Mouse (Mus musculus) CH12.LX (cell line): ENCODE data around the gene Dhodh. TPM values are rescaled to one million over a fixed set of nuclear protein-coding genes. Genes with fewer than 3 reads are reported as not detected.

Experiments used
- DNase-seq: peaks from one replicate; pipeline ENCODE4 v3.0.0-alpha.2; 2013; ENCODE audit errors: extremely low read depth
- H3K27ac ChIP-seq: 2 replicates; pipeline ENCODE4 v1.5.1; 2012; ENCODE audit warnings: low read depth, mild to moderate bottlenecking, control low read depth, moderate library complexity; ENCODE audit not compliant: insufficient read depth
- H3K27me3 ChIP-seq: replicated peaks from 2 replicates; pipeline ENCODE3; 2012; ENCODE audit warnings: inconsistent platforms
- H3K36me3 ChIP-seq, 2 experiments: replicated peaks in 1 of 2; 2 replicates each; pipeline versions ENCODE3 to v1.6.1; 2012; ENCODE audit warnings: inconsistent platforms in 1 of 2, low read length in 1 of 2, mild to moderate bottlenecking in 1 of 2, mixed read lengths in 1 of 2, moderate library complexity in 1 of 2; ENCODE audit not compliant: control insufficient read depth in 1 of 2, insufficient read depth in 1 of 2
- H3K4me1 ChIP-seq, 2 experiments: 2 replicates each; pipeline ENCODE4 v1.6.1; 2012; ENCODE audit warnings: inconsistent platforms in 1 of 2, moderate library complexity in 1 of 2; ENCODE audit not compliant: insufficient read depth in 2 of 2, control insufficient read depth in 1 of 2
- H3K4me2 ChIP-seq: 2 replicates; pipeline ENCODE4 v1.6.1; 2012; ENCODE audit warnings: low read depth, mild to moderate bottlenecking, control low read depth; ENCODE audit not compliant: poor library complexity, insufficient read depth, severe bottlenecking
- H3K4me3 ChIP-seq, 3 experiments: fragments of 150-350 bp in 1 of 3; sonication (generic) in 1 of 3; replicated peaks in 1 of 3; 2 replicates each; pipeline versions ENCODE3 to v1.5.1; 2011 to 2012; ENCODE audit warnings: low read depth in 2 of 3, low read length in 2 of 3, mild to moderate bottlenecking in 2 of 3, moderate library complexity in 2 of 3, control low read depth in 1 of 3, improper control_type of control experiment in 1 of 3, inconsistent platforms in 1 of 3, mixed read lengths in 1 of 3; ENCODE audit not compliant: poor library complexity in 1 of 3
- H3K79me2 ChIP-seq: replicated peaks from 2 replicates; pipeline ENCODE4 v1.6.1; 2012; ENCODE audit warnings: mild to moderate bottlenecking, moderate library complexity; ENCODE audit not compliant: control insufficient read depth, poor library complexity, insufficient read depth, severe bottlenecking; ENCODE audit errors: extremely low read depth
- H3K9ac ChIP-seq: 2 replicates; pipeline ENCODE4 v1.6.1; 2012; ENCODE audit warnings: low read depth, mild to moderate bottlenecking, control low read depth, moderate library complexity; ENCODE audit not compliant: insufficient read depth
- H3K9me3 ChIP-seq: replicated peaks from 2 replicates; pipeline ENCODE3; 2012; ENCODE audit warnings: low read length, inconsistent platforms, mixed read lengths
- CHD2 ChIP-seq: IDR thresholded peaks from 2 replicates; pipeline ENCODE4 v1.6.1; 2011; ENCODE audit warnings: low read length, improper control_type of control experiment
- ETS1 ChIP-seq: conservative IDR thresholded peaks from 2 replicates; pipeline ENCODE4 v1.6.1; 2012; ENCODE audit warnings: low read depth, mild to moderate bottlenecking, inconsistent platforms, low read length, improper control_type of control experiment, moderate library complexity
- IRF4 ChIP-seq: IDR thresholded peaks from 2 replicates; pipeline ENCODE4 v1.6.1; 2014; ENCODE audit warnings: low read depth, mild to moderate bottlenecking, inconsistent platforms, low read length, improper control_type of control experiment
- KAT2A ChIP-seq: IDR thresholded peaks from 2 replicates; pipeline ENCODE4 v1.6.1; 2012; ENCODE audit warnings: low read length, improper control_type of control experiment, inconsistent platforms; ENCODE audit not compliant: insufficient replicate concordance
- MAFK ChIP-seq: IDR thresholded peaks from 2 replicates; pipeline ENCODE4 v1.6.1; 2011; ENCODE audit warnings: low read length, improper control_type of control experiment; ENCODE audit not compliant: insufficient replicate concordance
- MAZ ChIP-seq: IDR thresholded peaks from 2 replicates; pipeline ENCODE4 v1.6.1; 2012; ENCODE audit warnings: low read depth, mild to moderate bottlenecking, inconsistent platforms, low read length, improper control_type of control experiment, moderate library complexity
- NRF1 ChIP-seq: IDR thresholded peaks from 2 replicates; pipeline ENCODE4 v1.6.1; 2014; ENCODE audit warnings: low read depth, mild to moderate bottlenecking, inconsistent platforms, low read length, improper control_type of control experiment, moderate library complexity
- POLR2AphosphoS2 ChIP-seq: IDR thresholded peaks from 2 replicates; pipeline ENCODE4 v1.6.1; 2011; ENCODE audit warnings: low read depth, low read length, improper control_type of control experiment
- USF2 ChIP-seq: conservative IDR thresholded peaks from 2 replicates; pipeline ENCODE4 v1.6.1; 2011; ENCODE audit warnings: low read depth, low read length, improper control_type of control experiment
- ZKSCAN1 ChIP-seq: IDR thresholded peaks from 2 replicates; pipeline ENCODE4 v1.6.1; 2012; ENCODE audit warnings: low read depth, inconsistent platforms, low read length, improper control_type of control experiment, borderline replicate concordance
- dilution Hi-C: fragments of 300-500 bp; cut with MboI; formaldehyde crosslinking; loops from 2 replicates; pipeline ENCODE4 v1.14.3; 2020; ENCODE audit warnings: low sequenced_read_pairs; ENCODE audit not compliant: extremely low pct_unique_long_range_greater_than_20kb, extremely low pct_ligation_motif_present
- in situ Hi-C: fragments of 300-500 bp; cut with MboI; formaldehyde crosslinking; loops from 3 replicates; pipeline ENCODE4 v1.14.3; 2019; ENCODE audit warnings: low sequenced_read_pairs, low pct_ligation_motif_present, low pct_unique_long_range_greater_than_20kb, mixed read lengths
- polyA plus RNA-seq: library from polyadenylated mRNA; unstranded; fragments of >175 nt; gene quantifications from 2 replicates; pipeline ENCODE4 v1.2.1, GENCODE M21; 2012; ENCODE audit warnings: low read depth; ENCODE audit not compliant: insufficient read length
- total RNA-seq, 2 experiments: library from RNA; depleted of rRNA; stranded (reverse); fragments of 300-350 nt in 1 of 2; fragments of >200 nt in 1 of 2; gene quantifications; 2 replicates each; pipeline ENCODE4 v1.2.3; 2012 to 2014

Gene Dhodh
- total and polyA plus RNA-seq, 3 experiments: 37.8 to 43.6 (median 38.5) TPM

DNA sequence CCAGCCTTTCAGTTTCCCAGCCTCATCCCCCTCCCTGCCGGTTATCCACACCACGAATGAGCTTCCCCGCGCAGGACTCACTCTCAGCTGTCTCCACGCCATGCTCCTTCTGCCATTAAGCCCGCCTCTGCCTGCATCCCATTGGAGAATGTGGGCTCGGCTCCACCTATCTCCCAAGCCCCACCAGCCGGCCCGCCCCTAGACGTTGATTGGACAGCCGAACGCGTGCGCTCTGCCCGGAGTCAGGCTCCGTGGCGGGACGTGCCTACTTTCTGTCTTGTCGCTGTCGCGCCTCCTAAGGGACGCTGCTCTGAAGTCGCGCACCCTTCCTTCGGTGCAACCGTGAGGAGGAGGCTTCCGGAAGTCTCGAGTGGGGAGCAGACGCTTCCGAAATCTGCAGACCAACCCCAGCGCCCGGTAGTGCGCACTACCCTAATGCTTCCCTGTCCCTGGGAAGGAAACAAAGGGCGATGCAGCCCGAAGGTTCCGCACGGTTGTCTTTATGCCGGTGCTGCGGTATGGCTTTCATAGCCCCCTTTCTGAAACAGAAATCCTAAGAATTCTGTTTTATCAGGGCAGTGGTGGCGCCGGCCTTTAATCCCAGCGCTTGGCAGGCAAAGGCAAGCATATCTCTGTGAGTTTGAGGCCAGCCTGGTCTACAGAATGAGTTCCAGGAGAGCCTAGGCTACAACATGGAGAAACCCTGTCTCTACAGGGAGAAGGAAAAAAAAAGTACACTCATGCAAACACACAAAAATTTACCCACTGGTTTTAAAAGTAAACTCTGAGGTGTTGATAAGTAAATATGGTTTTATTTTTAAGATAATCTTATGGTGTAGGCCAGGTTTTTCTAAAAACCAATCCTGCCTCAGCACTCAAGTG lies at the start of gene Dhodh (continued):
- TF ChIP-seq ETS1: peak; percentile 43

DNA sequence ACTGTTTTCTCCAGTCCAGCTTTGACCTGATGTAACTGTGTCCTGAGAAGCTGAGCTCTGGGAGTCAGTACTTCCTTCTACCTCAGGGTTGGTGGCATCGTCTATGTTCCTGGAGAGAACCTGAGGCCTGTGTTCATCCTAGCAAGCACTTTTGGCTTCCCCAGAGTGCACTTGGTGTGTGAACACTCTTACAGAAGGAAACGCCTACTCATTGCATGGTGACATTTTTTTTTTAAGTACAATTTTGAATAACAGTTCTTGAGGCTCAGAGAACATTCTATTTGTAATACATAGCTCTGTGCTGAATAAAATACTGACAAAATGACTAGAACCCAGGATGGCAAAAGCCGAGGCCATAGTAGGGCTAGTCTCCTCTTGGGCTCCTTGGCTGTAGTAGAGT lies 48.4 kb upstream of the Dhodh start:
- no peak overlapping the region for H3K4me3 ChIP-seq
- H3K4me1 ChIP-seq: no peaks in the 10 kb centered on the region
- no peak overlapping the region for H3K4me2 ChIP-seq
- no peak overlapping the region for H3K9ac ChIP-seq
- H3K27me3 ChIP-seq: no peaks in the 10 kb centered on the region
- peaks cover 14 to 76% of the 10 kb centered on the region in 2 experiments for H3K36me3 ChIP-seq
- no peaks in the 10 kb centered on the region for H3K79me2 ChIP-seq
- dilution Hi-C loops (no loop called here), in situ Hi-C loops (no loop called here)
- no peaks in the 10 kb centered on the region for H3K9me3 ChIP-seq
- no peak for DNase-seq
- no peak for TF ChIP-seq MAFK
- TF ChIP-seq ZKSCAN1: no peak
- no peak for TF ChIP-seq IRF4
- TF ChIP-seq POLR2AphosphoS2: no peak
- no peak for TF ChIP-seq KAT2A
- no peak overlapping the region for H3K27ac ChIP-seq

DNA sequence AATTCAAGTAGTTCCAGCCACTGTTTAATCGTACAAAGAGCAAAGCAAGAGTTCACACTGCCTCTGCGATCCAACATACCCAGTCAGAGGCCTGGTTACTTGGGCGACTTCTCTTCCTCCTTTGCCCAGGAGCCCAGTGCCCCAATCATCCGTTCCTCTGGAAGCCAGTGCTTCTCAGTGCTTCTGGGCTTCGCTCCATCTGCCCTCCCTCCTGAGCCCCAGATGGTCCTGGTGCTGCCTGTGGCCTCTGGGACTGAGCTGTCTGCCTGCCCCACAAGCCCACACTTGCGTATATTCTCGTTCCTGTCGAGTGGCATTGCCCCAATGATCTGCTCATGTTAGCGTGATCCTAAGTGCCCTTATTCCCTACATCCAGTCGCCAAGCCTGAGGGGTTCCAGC lies 42.3 kb upstream of the Dhodh start:
- Histone ChIP-seq H3K9ac (no peak overlapping the region), H3K79me2 (no peaks in the 10 kb centered on the region), H3K36me3 (peaks cover 21 to 75% of the 10 kb centered on the region in 2 experiments), H3K27me3 (no peaks in the 10 kb centered on the region), H3K4me1 (no peaks in the 10 kb centered on the region), H3K4me3 (no peak overlapping the region), H3K4me2 (no peak overlapping the region), H3K9me3 (no peaks in the 10 kb centered on the region), H3K27ac (no peak overlapping the region)
- no peak for DNase-seq
- in situ Hi-C loops (no loop called here), dilution Hi-C loops (no loop called here)
- TF ChIP-seq MAFK: no peak
- TF ChIP-seq MAZ: no peak
- no peak for TF ChIP-seq USF2
- no peak for TF ChIP-seq CHD2
- no peak for TF ChIP-seq NRF1
